Mouse (Mus musculus) C2C12 (cell line): ENCODE results near the gene Mtcl1. TPM values are rescaled to one million over a fixed set of nuclear protein-coding genes. Genes with fewer than 3 reads are reported as not detected.

ENCODE experiments used
- H3K27me3 ChIP-seq: one replicate; pipeline ENCODE4 v1.6.1; 2011; ENCODE audit not compliant: control insufficient read depth, insufficient read depth, insufficient read length
- H3K36me3 ChIP-seq: one replicate; pipeline ENCODE4 v1.6.1; 2011; ENCODE audit not compliant: control insufficient read depth, insufficient read depth
- H3K4me3 ChIP-seq: one replicate; pipeline ENCODE4 v1.5.1; 2011; ENCODE audit warnings: mild to moderate bottlenecking, control low read depth; ENCODE audit not compliant: poor library complexity, insufficient read depth, severe bottlenecking
- H3K79me2 ChIP-seq: one replicate; pipeline ENCODE4 v1.6.1; 2011; ENCODE audit not compliant: control insufficient read depth, insufficient read depth
- H3K79me3 ChIP-seq: one replicate; pipeline ENCODE4 v1.6.1; 2011; ENCODE audit warnings: low read depth, control low read depth
- H3ac ChIP-seq: one replicate; pipeline ENCODE3; 2011; ENCODE audit warnings: low read depth; ENCODE audit not compliant: control insufficient read depth, insufficient read length
- CEBPB ChIP-seq: IDR thresholded peaks from one replicate; pipeline ENCODE4 v1.6.1; 2011; ENCODE audit warnings: low read depth, mild to moderate bottlenecking, control low read depth, moderate library complexity
- CTCF ChIP-seq: IDR thresholded peaks from one replicate; pipeline ENCODE4 v1.5.1; 2011; ENCODE audit not compliant: control insufficient read depth, insufficient read depth, insufficient read length
- FOSL1 ChIP-seq: IDR thresholded peaks from one replicate; pipeline ENCODE4 v1.8.0; 2011; ENCODE audit warnings: mild to moderate bottlenecking, low read length; ENCODE audit not compliant: poor library complexity, insufficient read depth, severe bottlenecking
- MAX ChIP-seq: IDR thresholded peaks from one replicate; pipeline ENCODE4 v1.6.1; 2011; ENCODE audit warnings: mild to moderate bottlenecking, control low read depth
- MYOD1 ChIP-seq: IDR thresholded peaks from one replicate; pipeline ENCODE4 v1.6.1; 2011; ENCODE audit warnings: low read depth; ENCODE audit not compliant: control insufficient read depth, insufficient read length
- MYOG ChIP-seq: IDR thresholded peaks from one replicate; pipeline ENCODE4 v1.6.1; 2011; ENCODE audit not compliant: control insufficient read depth, insufficient read length; ENCODE audit errors: extremely low read depth
- USF1 ChIP-seq: IDR thresholded peaks from one replicate; pipeline ENCODE4 v1.6.1; 2011; ENCODE audit warnings: low read depth, mild to moderate bottlenecking, control low read depth, moderate library complexity
- polyA plus RNA-seq: library from polyadenylated mRNA; unstranded; fragments of >200 nt; fragmentation: generic; extraction: Trizol; gene quantifications from one replicate; pipeline ENCODE4 v1.2.1, GENCODE M21; 2012; ENCODE audit warnings: missing spikeins

Mtcl1 gene
- polyA plus RNA-seq, 1 experiment: 15.1 TPM

DNA sequence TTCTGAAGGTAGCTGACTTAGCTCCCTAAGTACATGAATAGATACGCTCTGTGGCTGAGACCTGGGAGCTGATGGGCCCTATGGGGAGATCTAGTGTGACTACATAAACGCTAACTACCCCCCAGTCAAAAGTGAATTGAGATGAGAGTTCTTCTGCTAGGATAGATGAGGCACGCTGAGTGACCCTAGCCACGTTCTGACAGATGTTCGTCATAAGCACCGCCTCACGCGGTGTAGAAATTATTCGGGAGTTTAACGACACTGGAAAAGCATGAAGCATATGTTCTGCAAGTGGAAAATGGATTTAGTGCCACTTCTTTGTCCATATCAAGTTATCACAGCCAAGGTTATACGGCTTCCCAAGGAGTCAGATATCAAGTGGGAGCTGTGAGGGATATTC lies 98.9 kb downstream of the Mtcl1 start:
- H3K27me3 ChIP-seq: no peaks in the 10 kb centered on the region
- TF ChIP-seq CEBPB (no peak), CTCF (no peak), FOSL1 (no peak), USF1 (no peak), MAX (no peak), MYOD1 (no peak), MYOG (no peak)
- no peak overlapping the region for H3K4me3 ChIP-seq
- H3K79me2 ChIP-seq: no peaks in the 10 kb centered on the region
- peaks cover 26% of the 10 kb centered on the region for H3K36me3 ChIP-seq
- no peaks in the 10 kb centered on the region for H3K79me3 ChIP-seq
- H3ac ChIP-seq: no peak overlapping the region

DNA sequence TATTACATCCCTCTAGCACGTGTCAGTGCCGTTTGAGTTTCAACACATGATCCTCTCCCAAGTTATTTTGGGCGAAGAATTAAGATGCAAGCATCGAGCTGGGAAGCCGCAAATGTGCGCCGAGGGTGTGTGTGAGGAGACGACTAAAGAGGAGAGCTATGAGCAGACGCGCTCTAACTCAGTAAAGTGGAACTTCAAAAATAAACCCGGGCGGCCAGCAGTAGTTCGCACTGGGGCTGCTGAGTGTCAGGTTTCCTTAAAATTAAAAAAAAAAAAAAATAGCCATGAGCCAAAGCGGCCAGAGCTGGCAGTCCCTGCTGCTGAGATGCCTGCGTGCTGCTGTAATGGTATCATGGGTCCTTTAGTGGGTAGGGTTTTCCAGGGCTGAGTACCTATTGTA lies 99.4 kb downstream of the Mtcl1 start:
- H3K4me3 ChIP-seq: no peak overlapping the region
- H3ac ChIP-seq: no peak overlapping the region
- H3K79me3 ChIP-seq: no peaks in the 10 kb centered on the region
- peaks cover 26% of the 10 kb centered on the region for H3K36me3 ChIP-seq
- H3K27me3 ChIP-seq: no peaks in the 10 kb centered on the region
- no peaks in the 10 kb centered on the region for H3K79me2 ChIP-seq
- TF ChIP-seq FOSL1: no peak

DNA sequence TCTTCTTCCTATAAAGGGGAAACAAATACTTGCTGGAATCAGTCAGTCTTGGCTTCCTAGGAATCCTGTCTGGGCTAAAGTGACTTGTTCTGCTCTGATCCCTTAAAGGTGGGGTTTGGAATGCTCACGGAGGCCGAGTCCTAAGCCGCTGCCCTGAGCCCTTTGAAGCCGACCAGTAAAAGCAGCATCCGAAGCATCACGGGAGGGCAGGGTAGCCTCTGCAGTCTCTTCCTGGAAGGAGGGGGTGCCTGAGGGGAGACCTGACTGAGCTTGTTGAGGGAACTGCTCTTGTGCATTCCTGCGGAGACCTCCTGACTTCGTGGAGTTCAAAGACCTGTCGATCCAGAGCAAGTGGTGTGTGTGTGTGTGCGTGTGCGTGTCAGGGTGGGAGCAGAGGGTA lies 103.2 kb downstream of the Mtcl1 start:
- Histone ChIP-seq H3K79me2 (no peaks in the 10 kb centered on the region), H3ac (no peak overlapping the region), H3K27me3 (no peaks in the 10 kb centered on the region), H3K36me3 (peaks cover 34% of the 10 kb centered on the region), H3K79me3 (no peaks in the 10 kb centered on the region), H3K4me3 (no peak overlapping the region)
- no peak for TF ChIP-seq CEBPB
- no peak for TF ChIP-seq FOSL1
- no peak for TF ChIP-seq MAX
- no peak for TF ChIP-seq MYOG
- TF ChIP-seq CTCF: no peak
- no peak for TF ChIP-seq MYOD1
- no peak for TF ChIP-seq USF1

DNA sequence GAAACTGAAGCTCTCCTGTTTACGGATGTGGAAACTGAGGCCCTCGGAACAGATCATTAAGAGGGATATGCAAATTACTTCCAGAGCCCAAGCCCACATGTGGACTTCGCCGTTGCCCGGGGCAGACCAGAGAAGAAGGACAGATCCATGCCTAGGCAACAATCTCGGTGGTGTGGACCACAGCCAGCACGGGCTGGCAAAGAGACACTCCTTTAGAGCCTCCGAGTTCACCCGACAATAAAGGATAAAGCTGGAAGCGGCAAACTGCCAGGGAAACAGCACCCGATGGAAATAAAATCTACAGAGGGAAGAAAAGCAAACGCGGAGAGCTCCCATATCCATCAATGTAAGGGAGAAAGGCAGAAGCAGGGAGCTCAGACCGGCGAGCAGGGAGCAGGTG lies 103.9 kb downstream of the Mtcl1 start:
- TF ChIP-seq MAX (no peak), CTCF (no peak), USF1 (no peak), MYOG (no peak), MYOD1 (no peak)
- H3K27me3 ChIP-seq: no peaks in the 10 kb centered on the region
- no peaks in the 10 kb centered on the region for H3K79me3 ChIP-seq
- H3ac ChIP-seq: no peak overlapping the region
- H3K79me2 ChIP-seq: no peaks in the 10 kb centered on the region
- no peak overlapping the region for H3K4me3 ChIP-seq
- H3K36me3 ChIP-seq: peaks cover 34% of the 10 kb centered on the region

DNA sequence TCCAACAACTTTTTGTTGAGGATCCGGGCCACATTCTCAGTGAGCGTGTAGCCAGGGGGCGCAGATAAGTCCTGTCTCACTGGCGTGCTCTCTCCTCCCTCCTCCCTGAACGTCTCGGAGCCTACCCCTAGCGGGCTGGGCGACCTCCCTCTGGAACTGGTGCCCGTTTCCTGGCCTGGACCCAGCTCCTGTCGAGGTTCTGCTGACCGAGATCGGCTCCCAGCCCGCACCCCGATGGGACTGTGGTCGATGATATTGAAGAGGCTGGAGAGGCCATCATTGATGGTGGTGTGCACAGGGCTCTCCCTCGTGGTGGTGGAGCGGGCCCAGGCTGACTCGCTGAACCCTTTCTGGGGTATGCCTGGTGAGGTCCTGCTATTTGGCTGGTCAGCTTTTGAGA lies 106.6 kb downstream of the Mtcl1 start:
- Histone ChIP-seq H3K4me3 (no peak overlapping the region), H3ac (no peak overlapping the region), H3K27me3 (no peaks in the 10 kb centered on the region), H3K36me3 (peaks cover 31% of the 10 kb centered on the region), H3K79me2 (no peaks in the 10 kb centered on the region), H3K79me3 (no peaks in the 10 kb centered on the region)
- TF ChIP-seq FOSL1: no peak
- no peak for TF ChIP-seq MYOG
- no peak for TF ChIP-seq USF1
- TF ChIP-seq MAX: no peak
- TF ChIP-seq CEBPB: no peak
- TF ChIP-seq MYOD1: no peak
- TF ChIP-seq CTCF: no peak

DNA sequence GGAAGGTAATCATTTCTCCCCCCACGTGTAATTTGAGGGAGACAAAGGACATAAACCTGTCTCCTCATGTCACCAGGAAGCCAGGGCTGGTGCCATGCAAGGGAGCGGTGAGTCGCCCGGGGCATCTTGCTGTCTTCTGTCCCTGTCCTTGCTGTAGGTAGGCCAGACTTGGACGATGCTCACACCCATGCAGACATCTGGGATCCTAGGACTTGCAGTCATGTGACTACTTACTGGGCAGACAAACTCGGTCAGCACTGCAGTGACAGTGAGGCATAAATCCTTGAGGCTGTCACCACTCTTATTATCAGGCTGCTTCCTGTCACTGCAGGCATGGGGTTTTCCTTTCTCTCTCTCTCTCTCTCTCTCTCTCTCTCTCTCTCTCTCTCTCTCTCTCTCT lies 107.9 kb downstream of the Mtcl1 start:
- H3K4me3 ChIP-seq: no peak overlapping the region
- no peak for TF ChIP-seq CTCF
- H3K79me2 ChIP-seq: no peaks in the 10 kb centered on the region
- no peak overlapping the region for H3ac ChIP-seq
- H3K27me3 ChIP-seq: no peaks in the 10 kb centered on the region
- no peaks in the 10 kb centered on the region for H3K79me3 ChIP-seq
- H3K36me3 ChIP-seq: peaks cover 26% of the 10 kb centered on the region

DNA sequence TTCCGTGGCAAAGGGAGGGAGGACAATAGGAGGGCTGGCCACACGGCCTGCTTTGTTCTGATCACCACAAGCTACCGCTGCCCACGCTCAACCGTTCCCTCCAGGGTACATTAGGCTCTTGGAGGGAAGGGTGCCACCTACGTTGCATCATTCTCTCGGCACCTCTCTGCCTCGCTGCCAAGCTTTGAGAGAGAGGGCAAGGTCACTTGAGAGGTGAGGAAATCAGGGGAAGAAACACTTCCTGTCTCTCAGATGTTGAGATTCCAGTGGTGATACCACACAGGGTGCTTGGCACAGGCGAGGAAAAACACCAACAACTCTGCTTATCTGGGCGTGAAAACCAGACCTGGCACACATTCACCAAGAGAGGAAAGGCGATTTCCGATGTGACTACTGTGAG lies 108.8 kb downstream of the Mtcl1 start:
- TF ChIP-seq FOSL1: no peak
- no peak for TF ChIP-seq CTCF
- no peak for TF ChIP-seq USF1
- no peak for TF ChIP-seq MYOD1
- TF ChIP-seq MYOG: no peak
- TF ChIP-seq CEBPB: no peak
- TF ChIP-seq MAX: no peak
- Histone ChIP-seq H3K27me3 (no peaks in the 10 kb centered on the region), H3K79me3 (no peaks in the 10 kb centered on the region), H3K4me3 (no peak overlapping the region), H3ac (no peak overlapping the region), H3K79me2 (no peaks in the 10 kb centered on the region), H3K36me3 (peaks cover 26% of the 10 kb centered on the region)
